Mouse (Mus musculus) liver, postnatal 0 days (tissue): ENCODE data around the gene Aoc2.

Experiments used
- CTCF ChIP-seq: sonication (generic); IDR thresholded peaks from 2 replicates; pipeline ENCODE4 v1.5.1; 2016; ENCODE audit warnings: antibody characterized with exemption, low read depth
- EP300 ChIP-seq: IDR thresholded peaks from 2 replicates; pipeline ENCODE4 v1.6.1; 2016; ENCODE audit warnings: antibody characterized with exemption, low read depth, mild to moderate bottlenecking

DNA sequence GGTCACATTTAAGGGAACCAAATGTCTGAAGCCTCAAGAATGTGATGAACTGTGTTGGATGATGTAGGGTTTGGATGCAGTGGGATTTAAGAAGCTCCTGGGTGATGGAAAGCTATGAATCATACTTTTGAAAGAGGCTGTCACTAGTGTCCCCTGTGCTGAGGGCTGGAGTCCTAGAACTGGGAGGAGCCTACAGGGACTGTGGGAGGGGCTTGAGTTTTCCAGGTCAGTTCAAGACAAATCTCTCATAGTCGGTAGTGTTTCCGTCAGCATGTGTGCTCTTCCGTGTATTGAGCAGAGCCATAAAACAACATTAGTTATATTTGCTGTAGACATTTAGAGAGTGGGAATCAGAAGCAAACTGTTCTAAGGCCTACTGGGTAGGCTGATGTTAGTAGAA, 2.4 kb downstream of the Aoc2 start:
- no peak for TF ChIP-seq CTCF
- no peak for TF ChIP-seq EP300
